Mouse (Mus musculus) urinary bladder, adult 18-20 months (tissue): ENCODE data around the gene Ctbp1.

Experiments used
- DNase-seq, 2 experiments: peaks; one replicate each; pipeline ENCODE4 v3.0.0; 2022; ENCODE audit warnings: low spot score in 2 of 2, mixed read lengths in 2 of 2

Ctbp1 gene

DNA sequence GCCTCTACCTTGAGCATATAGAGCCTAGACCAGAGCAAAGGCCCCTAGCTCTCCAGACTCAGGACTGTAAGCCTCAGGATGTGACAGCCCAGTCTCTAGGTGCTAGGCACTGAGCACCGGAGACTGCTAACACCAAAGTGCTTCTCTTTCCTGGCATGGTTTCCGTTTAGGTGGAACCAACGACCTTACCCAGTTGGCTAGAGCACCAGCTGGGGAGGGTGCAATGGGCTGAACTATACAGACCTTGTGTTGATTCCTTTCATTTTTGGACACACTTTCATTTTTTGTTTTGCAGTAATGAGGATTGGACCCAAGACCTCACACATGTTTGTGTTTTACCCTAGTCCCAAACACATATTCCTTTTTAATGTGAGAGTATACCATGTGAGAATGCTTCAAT is 64.3 kb downstream of the Ctbp1 start:
- DNase-seq: no peak

DNA sequence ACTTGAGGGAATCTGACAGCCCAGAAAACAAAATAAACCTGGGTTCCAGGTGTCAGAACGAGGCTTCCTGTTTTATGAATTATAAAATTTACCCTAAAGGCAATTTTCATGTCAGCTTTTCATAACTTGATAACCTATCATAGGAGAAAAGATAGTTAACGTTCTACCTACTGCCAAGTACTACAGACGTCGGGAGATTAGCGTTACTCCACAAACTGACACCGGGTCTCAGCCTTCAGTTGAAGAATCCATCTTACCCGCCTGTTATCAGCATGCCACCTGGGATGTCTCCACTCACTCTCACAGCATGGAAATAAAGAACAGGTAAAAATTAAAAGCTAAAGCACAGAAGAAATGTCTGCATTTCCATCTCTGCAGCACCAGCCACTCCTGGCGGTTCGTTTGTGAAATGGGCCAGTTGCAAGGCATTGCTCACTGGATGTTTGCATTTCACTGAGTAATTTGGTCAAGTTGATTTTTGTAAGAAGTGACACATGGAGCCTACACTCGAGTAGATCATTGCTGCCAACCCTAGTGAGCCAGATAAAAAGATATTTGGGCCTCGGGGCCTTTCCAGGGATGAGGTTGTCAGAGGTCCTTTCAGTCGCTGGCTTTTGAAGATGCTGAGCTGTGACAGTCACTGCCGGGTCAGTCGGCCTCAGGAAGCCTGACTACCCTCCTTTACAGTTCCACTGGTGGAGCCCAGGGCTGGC is 66.1 kb downstream of the Ctbp1 start:
- DNase-seq: no peak

DNA sequence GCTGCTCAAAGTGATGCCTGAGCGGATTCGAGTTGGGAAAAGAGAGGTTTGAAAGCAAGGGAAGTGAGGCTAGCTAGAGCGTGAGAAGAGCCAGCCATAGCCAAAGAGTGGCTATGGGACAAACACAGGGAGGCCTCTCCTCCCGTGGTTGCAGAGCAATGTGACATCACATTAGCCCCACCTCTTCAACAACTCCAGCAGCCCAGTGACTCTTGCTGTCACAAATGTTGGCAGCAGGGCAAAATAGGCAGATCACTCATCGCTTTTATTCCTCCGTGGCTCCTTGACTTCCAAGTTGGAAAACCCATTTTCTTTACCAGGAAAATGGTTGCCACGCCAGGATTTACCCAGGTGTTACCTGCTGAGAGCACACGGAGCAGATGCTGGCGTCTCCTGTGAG is 67.7 kb downstream of the Ctbp1 start:
- DNase-seq: no peak

DNA sequence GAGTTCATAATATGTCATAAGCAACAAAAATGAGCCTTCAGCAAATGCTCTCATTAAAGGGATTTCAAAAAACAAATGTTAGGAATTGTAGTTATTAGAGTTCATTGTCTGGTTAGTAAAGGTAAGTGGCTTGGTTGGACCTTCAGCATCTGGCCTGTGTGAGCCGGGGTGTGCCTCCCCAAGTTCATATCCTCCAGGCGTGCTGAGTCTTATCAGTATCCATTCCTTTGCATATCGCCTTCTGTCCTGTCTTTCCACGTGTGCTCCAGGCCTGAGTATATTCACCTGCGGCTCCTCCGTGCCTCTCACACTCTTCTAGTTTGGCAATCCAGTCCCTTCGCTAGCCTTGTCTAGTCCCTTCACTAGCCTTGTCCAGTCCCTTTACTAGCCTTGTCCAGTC is 68.5 kb downstream of the Ctbp1 start:
- DNase-seq: no peak

DNA sequence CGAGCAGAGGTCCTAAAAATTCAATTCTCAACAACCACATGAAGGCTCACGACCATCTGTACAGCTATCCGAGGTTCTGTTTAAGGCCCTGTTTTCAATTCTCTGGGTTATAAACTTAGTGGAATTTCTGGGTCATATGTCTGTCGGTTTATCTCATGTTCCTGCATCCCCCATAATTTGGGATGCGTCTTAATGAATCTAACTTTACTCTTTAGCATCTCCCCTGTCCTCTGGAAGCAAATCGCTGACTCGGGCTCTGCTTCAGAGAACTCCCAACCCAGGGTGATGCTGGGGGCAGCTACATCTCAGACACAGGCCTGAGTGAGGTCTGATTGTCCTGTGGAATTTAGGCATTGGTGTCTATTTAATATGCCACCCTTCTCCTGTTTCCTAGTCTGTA is 70.5 kb downstream of the Ctbp1 start:
- DNase-seq: no peak

DNA sequence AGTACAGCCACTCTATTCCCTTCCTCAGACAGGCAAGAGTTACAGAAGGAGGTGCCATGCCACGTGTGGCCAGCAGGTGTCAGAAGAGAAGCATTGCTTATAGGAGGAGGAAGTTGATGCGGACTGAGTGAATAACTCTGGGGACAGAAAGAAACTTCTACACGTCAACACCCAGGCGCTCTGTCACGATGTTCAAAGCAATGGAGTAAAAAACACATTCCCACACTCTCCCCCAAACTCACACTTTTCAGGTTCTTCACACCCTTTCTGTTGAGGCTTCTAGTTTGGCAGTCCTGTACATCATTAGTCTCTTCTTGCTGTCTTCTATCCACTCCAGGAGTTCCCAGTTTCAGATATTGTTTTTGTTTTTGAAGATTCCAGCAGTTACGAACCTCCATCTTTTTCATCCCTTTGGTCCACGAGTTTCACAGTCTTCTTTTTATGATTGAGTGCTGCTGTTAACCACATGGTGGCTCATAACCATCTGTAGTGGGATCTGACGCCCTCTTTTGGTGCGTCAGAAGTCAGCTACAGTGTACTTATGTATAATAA is 71.0 kb downstream of the Ctbp1 start:
- peak; percentile 68 for DNase-seq

DNA sequence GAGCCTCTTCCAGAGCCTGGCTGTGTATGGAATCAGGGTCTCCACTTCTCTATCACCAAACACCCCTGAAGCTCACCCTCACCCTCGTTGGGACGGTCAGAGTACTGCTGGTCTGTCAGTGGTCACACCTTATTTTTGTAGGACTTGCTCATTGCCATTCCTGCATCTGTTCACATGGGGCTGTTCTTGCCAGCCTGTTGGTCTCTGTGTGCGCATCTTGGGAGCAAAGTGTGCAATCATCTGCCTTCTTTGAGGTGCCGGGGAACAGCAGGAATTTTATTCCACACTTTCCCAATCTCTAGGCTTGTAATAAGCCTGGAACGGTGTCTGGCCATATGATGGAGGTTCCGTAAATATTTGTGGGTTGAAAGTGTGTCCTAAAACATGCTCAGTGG is 71.6 kb downstream of the Ctbp1 start:
- DNase-seq: no peak

DNA sequence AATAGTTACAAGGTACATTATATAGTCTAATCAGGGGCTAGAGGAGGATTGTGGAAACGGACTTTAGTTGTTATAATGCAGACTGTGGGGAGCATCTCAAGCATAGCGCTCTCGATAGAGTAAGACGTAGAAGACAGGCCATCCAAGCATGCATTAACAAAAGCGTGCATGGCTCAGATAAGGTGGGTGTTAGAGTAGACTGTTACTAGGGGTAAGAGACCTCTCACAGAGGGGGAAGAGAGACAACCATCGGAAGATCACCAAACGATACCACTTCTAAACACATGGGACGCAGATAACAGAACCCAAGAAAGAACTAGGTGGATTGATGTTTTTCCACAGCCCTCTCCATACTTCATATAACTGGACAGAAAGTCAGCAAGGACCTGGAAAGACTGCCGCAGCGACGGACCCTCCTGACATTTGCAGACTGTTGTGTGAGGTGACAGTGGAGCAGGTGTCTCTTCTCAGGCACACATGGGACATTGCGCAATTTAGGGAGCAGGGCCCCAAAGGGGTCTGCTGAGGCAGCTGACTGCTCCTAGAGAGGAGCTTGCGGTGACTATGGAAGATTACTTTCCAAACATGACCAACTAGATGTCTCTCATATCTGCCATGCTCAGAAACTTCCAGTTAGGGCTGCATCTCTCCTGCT is 72.2 kb downstream of the Ctbp1 start:
- no peak for DNase-seq

DNA sequence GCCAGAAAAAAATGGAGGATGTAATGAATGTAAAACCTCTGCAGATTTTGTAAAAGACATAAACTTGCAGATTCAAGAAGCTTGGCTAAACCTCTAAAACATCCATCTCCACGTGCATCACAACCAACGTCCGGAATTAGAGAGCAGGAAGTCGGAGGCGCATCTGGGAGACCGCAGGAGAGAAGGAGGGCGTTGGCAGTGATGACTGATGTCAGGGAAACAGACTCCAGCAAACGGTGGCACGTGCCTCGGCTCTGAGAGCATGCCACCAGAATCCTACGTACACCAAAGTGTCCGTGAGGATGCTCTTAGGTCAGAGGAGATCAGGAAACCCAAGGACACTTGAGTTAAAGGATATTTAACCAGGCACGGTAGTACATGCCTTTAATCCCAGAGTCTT is 73.1 kb downstream of the Ctbp1 start:
- no peak for DNase-seq

DNA sequence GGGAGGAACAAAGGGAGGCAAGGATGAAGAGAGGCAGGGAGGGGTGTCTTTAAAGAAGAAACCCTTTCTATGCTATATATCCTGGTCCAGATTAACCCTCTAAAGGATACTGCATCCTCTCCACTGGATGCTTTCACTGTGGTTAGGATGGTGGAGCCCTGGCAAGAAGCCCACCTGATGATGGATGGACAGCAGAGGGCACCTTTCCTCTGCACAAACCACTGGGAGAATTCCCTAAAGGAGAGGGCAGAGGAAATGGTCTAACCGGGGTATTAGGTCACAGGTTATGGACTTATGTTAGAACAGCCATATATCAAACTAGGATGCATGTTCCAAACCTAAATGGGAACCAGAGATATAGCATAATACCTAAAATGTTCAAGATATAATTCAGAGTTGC is 74.7 kb downstream of the Ctbp1 start:
- DNase-seq: no peak
